Mouse (Mus musculus): ENCODE data around the gene Col1a1. TPM values are rescaled to one million over a fixed set of nuclear protein-coding genes. Genes with fewer than 3 reads are reported as not detected.

Col1a1 gene
- polyA plus RNA-seq, 1 experiment from 2014 or later = 569 TPM

DNA sequence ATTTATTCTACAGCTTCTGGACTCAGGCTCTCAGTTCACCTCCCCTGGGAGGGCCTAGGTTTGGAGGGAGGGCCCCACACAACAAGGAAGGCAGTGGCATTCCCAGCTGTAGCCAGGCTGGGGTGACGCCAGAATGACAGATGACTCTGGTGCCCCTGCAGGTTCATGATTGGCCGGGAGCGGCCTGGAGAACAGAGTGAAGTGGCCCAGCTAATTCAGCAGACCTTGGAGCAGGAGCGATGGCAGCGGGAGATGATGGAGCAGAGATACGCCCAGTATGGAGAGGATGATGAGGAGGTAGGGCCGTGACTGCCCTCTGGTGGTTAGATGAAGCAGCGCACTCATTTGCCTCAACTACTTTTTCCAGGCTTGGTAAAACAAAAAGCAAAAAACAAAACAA, 65.0 kb downstream of the Col1a1 start:
- no peaks in the 10 kb centered on the region for H3K27me3 ChIP-seq
- H3K4me1 ChIP-seq = peaks cover 25% of the 10 kb centered on the region
- no peak overlapping the region for H3K4me3 ChIP-seq
- H3K36me3 ChIP-seq = peaks cover 86% of the 10 kb centered on the region
- peak overlapping the region; percentile 75 for H3K27ac ChIP-seq (replicated peaks)
- ATAC-seq (ENCODE audit: low FRiP score, low read depth) = peak; percentile 73
- WGBS = 4% methylated on average over 8 of the region's 8 CpGs
- peak overlapping the region; percentile 8; the same call in 1 of the 2 replicates for H3K9ac ChIP-seq (replicated peaks)
- peak overlapping the region; percentile 18; the same call in 1 of the 2 replicates for H3K4me2 ChIP-seq (replicated peaks)
- H3K9me3 ChIP-seq = no peaks in the 10 kb centered on the region

DNA sequence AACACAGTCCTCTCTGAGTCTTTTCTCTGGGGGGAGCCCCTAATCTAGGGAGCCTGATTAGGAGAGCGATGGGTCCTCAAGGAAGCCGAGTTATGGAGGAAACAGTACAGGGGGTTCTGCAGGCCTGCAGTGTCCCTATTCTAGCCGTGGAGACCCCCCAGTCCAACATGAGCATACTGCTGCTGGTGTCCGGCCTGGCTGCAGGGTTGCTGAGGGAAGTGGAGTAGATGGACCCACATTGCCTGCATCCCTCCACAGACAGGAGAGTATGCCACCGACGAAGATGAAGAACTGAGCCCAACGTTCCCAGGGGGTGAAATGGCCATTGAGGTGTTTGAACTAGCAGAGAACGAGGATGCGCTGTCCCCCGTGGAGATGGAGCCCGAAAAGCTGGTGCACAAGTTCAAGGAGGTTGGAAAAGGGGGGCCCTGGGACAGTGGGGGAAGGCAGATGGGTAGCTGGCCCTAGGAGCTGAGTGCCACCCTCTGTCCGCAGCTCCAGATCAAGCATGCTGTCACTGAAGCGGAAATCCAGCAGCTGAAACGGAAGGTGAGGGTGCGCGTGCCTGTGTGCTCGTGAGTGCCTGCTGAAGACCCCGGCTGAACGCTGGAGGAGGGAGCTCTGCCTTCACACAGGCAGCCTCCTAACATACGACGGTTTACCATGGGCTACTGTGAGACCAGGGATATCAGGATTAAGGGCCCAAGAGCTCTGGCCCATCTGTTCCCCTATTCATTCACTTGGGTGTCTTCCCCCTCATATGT, 65.7 kb downstream of the Col1a1 start:
- Histone ChIP-seq H3K27me3 (no peaks in the 10 kb centered on the region), H3K4me1 (peaks cover 25% of the 10 kb centered on the region), H3K4me2 (replicated peaks) (no peak overlapping the region), H3K9ac (replicated peaks) (no peak overlapping the region), H3K36me3 (peaks cover 81% of the 10 kb centered on the region), H3K4me3 (no peak overlapping the region), H3K9me3 (no peaks in the 10 kb centered on the region), H3K27ac (replicated peaks) (no peak overlapping the region)
- 87% methylated on average over 21 of the region's 21 CpGs for WGBS
- ATAC-seq (ENCODE audit: low FRiP score, low read depth) = no peak

Other genes with a start within 250 kb of the Col1a1 start
- gene Gm11541, start 231.7 kb upstream of the Col1a1 start, polyA plus RNA-seq (2016; fragmentation: Nextera tagmentation; extraction: Ambion mirVana) = not detected in 2 replicates
- gene Cdc34b, start 194.4 kb upstream of the Col1a1 start, polyA plus RNA-seq (2016; fragmentation: Nextera tagmentation; extraction: Ambion mirVana) = 0.15 and 0.20 TPM in 2 replicates
- gene Tmem92, start 153.5 kb upstream of the Col1a1 start, polyA plus RNA-seq (2016; fragmentation: Nextera tagmentation; extraction: Ambion mirVana) = not detected in 2 replicates
- not detected in 2 replicates for gene Hils1, start 31.4 kb downstream of the Col1a1 start, polyA plus RNA-seq (2016; fragmentation: Nextera tagmentation; extraction: Ambion mirVana)
- not detected in 2 replicates for gene Sgca, start 40.1 kb downstream of the Col1a1 start, polyA plus RNA-seq (2016; fragmentation: Nextera tagmentation; extraction: Ambion mirVana)
- 15.7 and 17.7 TPM in 2 replicates for gene Ppp1r9b, start 54.8 kb downstream of the Col1a1 start, polyA plus RNA-seq (2016; fragmentation: Nextera tagmentation; extraction: Ambion mirVana)
- gene Samd14, start 73.7 kb downstream of the Col1a1 start, polyA plus RNA-seq (2016; fragmentation: Nextera tagmentation; extraction: Ambion mirVana) = 93.5 and 100 TPM in 2 replicates
- gene Pdk2, start 105.1 kb downstream of the Col1a1 start, polyA plus RNA-seq (2016; fragmentation: Nextera tagmentation; extraction: Ambion mirVana) = 19.1 and 22.7 TPM in 2 replicates
- 6.3 and 6.5 TPM in 2 replicates for gene Itga3, start 140.6 kb downstream of the Col1a1 start, polyA plus RNA-seq (2016; fragmentation: Nextera tagmentation; extraction: Ambion mirVana)
- 0.67 and 0.71 TPM in 2 replicates for gene Dlx3, start 183.9 kb downstream of the Col1a1 start, polyA plus RNA-seq (2016; fragmentation: Nextera tagmentation; extraction: Ambion mirVana)
- gene Dlx4, start 210.0 kb downstream of the Col1a1 start, polyA plus RNA-seq (2016; fragmentation: Nextera tagmentation; extraction: Ambion mirVana) = not detected in 2 replicates

Data from midbrain, embryonic 12.5 days (tissue).